Mouse (Mus musculus): Measurements from ENCODE around the gene Uprt. TPM values are rescaled to one million over a fixed set of nuclear protein-coding genes. Genes with fewer than 3 reads are reported as not detected.

Uprt gene
- 1 to 10 TPM; 8.1 to 8.7 TPM for total RNA-seq (2021)
- polyA plus RNA-seq (2012; rRNA removed) = 2.3 and 4.2 TPM in 2 replicates
- long read RNA-seq = 0 reads

- Histone ChIP-seq H3K4me1 (ENCODE audit: control insufficient read depth, insufficient read depth, low read length) (no peaks in the 10 kb centered on the region; the same call in 1 of the 2 replicates), H3K36me3 (ENCODE audit: control insufficient read depth, insufficient read depth, low read length) (no peaks in the 10 kb centered on the region), H3K9ac (ENCODE audit: low read depth, low read length) (peak within 1 kb of the TSS; percentile 86), H3K27ac (peak within 1 kb of the TSS; percentile 76), H3K79me2 (replicated peaks; ENCODE audit: control insufficient read depth, insufficient read depth, low read length) (no peaks in the 10 kb centered on the region), H3K27me3 (ENCODE audit: control insufficient read depth, insufficient read depth, low read length) (no peaks in the 10 kb centered on the region), H3K4me3 (peak within 1 kb of the TSS; percentile 61)
- 18% methylated on average over 34 of the region's 34 CpGs for WGBS
- peak; percentile 75 to 85 for DNase-seq
- TF ChIP-seq EP300 (IDR thresholded peaks at IDR 0.05; ENCODE audit: insufficient read depth, low read depth, low read length) = no peak
- TF ChIP-seq CTCF (IDR thresholded peaks at IDR 0.05) = no peak
- TF ChIP-seq POLR2A (IDR thresholded peaks at IDR 0.05; ENCODE audit: insufficient read depth, low read depth, low read length) = peak; percentile 47; the same call in 1 of the 2 replicates
- intact Hi-C loops (cut with DNase I) = loop anchor here (2.0 to 10.0 kb wide), 2 partner anchors 70 to 188 kb away; partner anchors contain the start of gene Abcb7
Measured at GRCm38 (mm10) chrX:104482572-104483443, at the start of gene Uprt. Uprt (plus strand) TSS chrX:104482818.

- TF ChIP-seq CTCF (IDR thresholded peaks at IDR 0.05) (no peak), POLR2A (IDR thresholded peaks at IDR 0.05; ENCODE audit: insufficient read depth, low read depth, low read length) (no peak), EP300 (IDR thresholded peaks at IDR 0.05; ENCODE audit: insufficient read depth, low read depth, low read length) (no peak)
- no peaks in the 10 kb centered on the region for H3K4me1 ChIP-seq (ENCODE audit: control insufficient read depth, insufficient read depth, low read length)
- H3K4me3 ChIP-seq = no peak overlapping the region
- no peaks in the 10 kb centered on the region for H3K36me3 ChIP-seq (ENCODE audit: control insufficient read depth, insufficient read depth, low read length)
- DNase-seq = no peak
- intact Hi-C loops (cut with DNase I) = no loop called here
- H3K27ac ChIP-seq = no peak overlapping the region
- H3K79me2 ChIP-seq (replicated peaks; ENCODE audit: control insufficient read depth, insufficient read depth, low read length) = no peaks in the 10 kb centered on the region
- no peak overlapping the region for H3K9ac ChIP-seq (ENCODE audit: low read depth, low read length)
- WGBS = 43% methylated on average over 1 of the region's 1 CpGs
- H3K27me3 ChIP-seq (ENCODE audit: control insufficient read depth, insufficient read depth, low read length) = no peaks in the 10 kb centered on the region
Measured at GRCm38 (mm10) chrX:104433456-104433855, 49.2 kb upstream of the Uprt start.

- H3K9ac ChIP-seq (ENCODE audit: low read depth, low read length) = no peak overlapping the region
- no peak overlapping the region for H3K27ac ChIP-seq
- 78% methylated on average over 1 of the region's 1 CpGs for WGBS
- H3K4me3 ChIP-seq = no peak overlapping the region
- no peaks in the 10 kb centered on the region for H3K36me3 ChIP-seq (ENCODE audit: control insufficient read depth, insufficient read depth, low read length)
- intact Hi-C loops (cut with DNase I) = no loop called here
- no peaks in the 10 kb centered on the region for H3K4me1 ChIP-seq (ENCODE audit: control insufficient read depth, insufficient read depth, low read length)
- no peaks in the 10 kb centered on the region for H3K27me3 ChIP-seq (ENCODE audit: control insufficient read depth, insufficient read depth, low read length)
- DNase-seq = no peak
- TF ChIP-seq EP300 (IDR thresholded peaks at IDR 0.05; ENCODE audit: insufficient read depth, low read depth, low read length) (no peak), POLR2A (IDR thresholded peaks at IDR 0.05; ENCODE audit: insufficient read depth, low read depth, low read length) (no peak), CTCF (IDR thresholded peaks at IDR 0.05) (no peak)
- H3K79me2 ChIP-seq (replicated peaks; ENCODE audit: control insufficient read depth, insufficient read depth, low read length) = no peaks in the 10 kb centered on the region
Measured at GRCm38 (mm10) chrX:104452433-104452832, 30.2 kb upstream of the Uprt start.

- H3K36me3 ChIP-seq (ENCODE audit: control insufficient read depth, insufficient read depth, low read length) = no peaks in the 10 kb centered on the region
- 22% methylated on average over 2 of the region's 2 CpGs for WGBS
- H3K4me1 ChIP-seq (ENCODE audit: control insufficient read depth, insufficient read depth, low read length) = no peaks in the 10 kb centered on the region
- TF ChIP-seq EP300 (IDR thresholded peaks at IDR 0.05; ENCODE audit: insufficient read depth, low read depth, low read length) = no peak
- no peak for TF ChIP-seq POLR2A (IDR thresholded peaks at IDR 0.05; ENCODE audit: insufficient read depth, low read depth, low read length)
- H3K79me2 ChIP-seq (replicated peaks; ENCODE audit: control insufficient read depth, insufficient read depth, low read length) = no peaks in the 10 kb centered on the region
- H3K27me3 ChIP-seq (ENCODE audit: control insufficient read depth, insufficient read depth, low read length) = no peaks in the 10 kb centered on the region
- no peak overlapping the region for H3K27ac ChIP-seq
- H3K4me3 ChIP-seq = no peak overlapping the region
- no peak overlapping the region for H3K9ac ChIP-seq (ENCODE audit: low read depth, low read length)
- intact Hi-C loops (cut with DNase I) = no loop called here
- DNase-seq = peak in 1 of 2 experiments; percentile 23
Measured at GRCm38 (mm10) chrX:104461755-104462154, 20.9 kb upstream of the Uprt start.

- Histone ChIP-seq H3K9ac (ENCODE audit: low read depth, low read length) (no peak overlapping the region), H3K36me3 (ENCODE audit: control insufficient read depth, insufficient read depth, low read length) (no peaks in the 10 kb centered on the region), H3K27me3 (ENCODE audit: control insufficient read depth, insufficient read depth, low read length) (no peaks in the 10 kb centered on the region), H3K27ac (no peak overlapping the region), H3K4me3 (no peak overlapping the region), H3K79me2 (replicated peaks; ENCODE audit: control insufficient read depth, insufficient read depth, low read length) (no peaks in the 10 kb centered on the region), H3K4me1 (ENCODE audit: control insufficient read depth, insufficient read depth, low read length) (no peaks in the 10 kb centered on the region)
- TF ChIP-seq POLR2A (IDR thresholded peaks at IDR 0.05; ENCODE audit: insufficient read depth, low read depth, low read length) (no peak), CTCF (IDR thresholded peaks at IDR 0.05) (no peak), EP300 (IDR thresholded peaks at IDR 0.05; ENCODE audit: insufficient read depth, low read depth, low read length) (no peak)
- no peak for DNase-seq
- intact Hi-C loops (cut with DNase I) = no loop called here
- 49% methylated on average over 6 of the region's 6 CpGs for WGBS
Measured at GRCm38 (mm10) chrX:104464376-104464775, 18.2 kb upstream of the Uprt start.

- Histone ChIP-seq H3K27me3 (ENCODE audit: control insufficient read depth, insufficient read depth, low read length) (no peaks in the 10 kb centered on the region), H3K4me1 (ENCODE audit: control insufficient read depth, insufficient read depth, low read length) (no peaks in the 10 kb centered on the region), H3K27ac (no peak overlapping the region), H3K9ac (ENCODE audit: low read depth, low read length) (no peak overlapping the region), H3K79me2 (replicated peaks; ENCODE audit: control insufficient read depth, insufficient read depth, low read length) (no peaks in the 10 kb centered on the region), H3K36me3 (ENCODE audit: control insufficient read depth, insufficient read depth, low read length) (no peaks in the 10 kb centered on the region), H3K4me3 (no peak overlapping the region)
- intact Hi-C loops (cut with DNase I) = no loop called here
- 20% methylated on average over 2 of the region's 2 CpGs for WGBS
- no peak for TF ChIP-seq POLR2A (IDR thresholded peaks at IDR 0.05; ENCODE audit: insufficient read depth, low read depth, low read length)
- no peak for TF ChIP-seq EP300 (IDR thresholded peaks at IDR 0.05; ENCODE audit: insufficient read depth, low read depth, low read length)
- TF ChIP-seq CTCF (IDR thresholded peaks at IDR 0.05) = no peak
- no peak for DNase-seq
Measured at GRCm38 (mm10) chrX:104478041-104478440, 4.6 kb upstream of the Uprt start.
